Mouse (Mus musculus): Measurements from ENCODE around the gene Oxnad1. TPM values are rescaled to one million over a fixed set of nuclear protein-coding genes. Genes with fewer than 3 reads are reported as not detected.

Gene Oxnad1
- polyA plus RNA-seq, 1 experiment from 2014 or later, result 12.6 TPM

GRCm38 (mm10) chr14:32056675-32057074 is 28.5 kb upstream of the Oxnad1 start:
- Histone ChIP-seq H3K4me1 (replicated peaks; ENCODE audit: control insufficient read depth, insufficient read depth, low read length) (no peaks in the 10 kb centered on the region), H3K27ac (ENCODE audit: low read depth, low read length) (no peak overlapping the region), H3K9me3 (ENCODE audit: control insufficient read depth, low read length) (no peaks in the 10 kb centered on the region), H3K4me3 (ENCODE audit: low read depth, low read length) (no peak overlapping the region), H3K36me3 (ENCODE audit: control insufficient read depth, insufficient read depth, low read length) (no peaks in the 10 kb centered on the region), H3K9ac (ENCODE audit: low read depth, low read length) (no peak overlapping the region), H3K4me2 (replicated peaks; ENCODE audit: low read depth, low read length) (no peak overlapping the region), H3K27me3 (ENCODE audit: control insufficient read depth, insufficient read depth, low read length) (no peaks in the 10 kb centered on the region)
- 94% methylated on average over 2 of the region's 2 CpGs for WGBS
- no peak for ATAC-seq (ENCODE audit: low FRiP score)
- DNase-seq (ENCODE audit: low spot score), result peak; percentile 30

DNA sequence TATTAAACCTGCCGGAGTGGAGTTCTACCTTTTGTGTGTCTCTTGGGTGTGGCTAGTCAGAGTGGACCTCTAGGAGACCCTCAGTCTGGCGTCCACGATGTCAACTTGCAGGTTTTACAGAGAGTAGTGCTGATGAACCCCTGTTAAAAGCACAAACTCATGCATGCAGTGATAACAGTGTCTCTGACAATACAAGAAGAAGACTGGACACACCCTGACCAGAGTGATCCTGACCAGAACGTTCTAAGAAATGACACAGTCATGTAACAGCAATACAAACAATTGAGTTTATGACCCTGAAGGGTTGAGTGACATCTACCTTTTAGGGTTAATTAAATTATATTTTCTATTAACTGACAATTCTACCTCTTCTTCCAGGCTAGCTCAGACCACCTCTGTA is 27.5 kb upstream of the Oxnad1 start:
- H3K9me3 ChIP-seq (ENCODE audit: control insufficient read depth, low read length), result no peaks in the 10 kb centered on the region
- no peaks in the 10 kb centered on the region for H3K4me1 ChIP-seq (replicated peaks; ENCODE audit: control insufficient read depth, insufficient read depth, low read length)
- 87% methylated on average over 4 of the region's 4 CpGs for WGBS
- H3K36me3 ChIP-seq (ENCODE audit: control insufficient read depth, insufficient read depth, low read length), result no peaks in the 10 kb centered on the region
- H3K4me2 ChIP-seq (replicated peaks; ENCODE audit: low read depth, low read length), result no peak overlapping the region
- no peak for DNase-seq (ENCODE audit: low spot score)
- H3K27ac ChIP-seq (ENCODE audit: low read depth, low read length), result no peak overlapping the region
- no peak overlapping the region for H3K9ac ChIP-seq (ENCODE audit: low read depth, low read length)
- ATAC-seq (ENCODE audit: low FRiP score), result no peak
- no peaks in the 10 kb centered on the region for H3K27me3 ChIP-seq (ENCODE audit: control insufficient read depth, insufficient read depth, low read length)
- H3K4me3 ChIP-seq (ENCODE audit: low read depth, low read length), result no peak overlapping the region

- Histone ChIP-seq H3K4me3 (ENCODE audit: low read depth, low read length) (no peak overlapping the region), H3K9me3 (ENCODE audit: control insufficient read depth, low read length) (no peaks in the 10 kb centered on the region), H3K4me2 (replicated peaks; ENCODE audit: low read depth, low read length) (no peak overlapping the region), H3K36me3 (ENCODE audit: control insufficient read depth, insufficient read depth, low read length) (no peaks in the 10 kb centered on the region), H3K9ac (ENCODE audit: low read depth, low read length) (no peak overlapping the region), H3K27ac (ENCODE audit: low read depth, low read length) (no peak overlapping the region), H3K27me3 (ENCODE audit: control insufficient read depth, insufficient read depth, low read length) (no peaks in the 10 kb centered on the region), H3K4me1 (replicated peaks; ENCODE audit: control insufficient read depth, insufficient read depth, low read length) (no peaks in the 10 kb centered on the region)
- no peak for ATAC-seq (ENCODE audit: low FRiP score)
- WGBS, result 85% methylated on average over 4 of the region's 4 CpGs
- no peak for DNase-seq (ENCODE audit: low spot score)
These were observed 23.8 kb upstream of the Oxnad1 start for GRCm38 (mm10) chr14:32061398-32061797.

DNA sequence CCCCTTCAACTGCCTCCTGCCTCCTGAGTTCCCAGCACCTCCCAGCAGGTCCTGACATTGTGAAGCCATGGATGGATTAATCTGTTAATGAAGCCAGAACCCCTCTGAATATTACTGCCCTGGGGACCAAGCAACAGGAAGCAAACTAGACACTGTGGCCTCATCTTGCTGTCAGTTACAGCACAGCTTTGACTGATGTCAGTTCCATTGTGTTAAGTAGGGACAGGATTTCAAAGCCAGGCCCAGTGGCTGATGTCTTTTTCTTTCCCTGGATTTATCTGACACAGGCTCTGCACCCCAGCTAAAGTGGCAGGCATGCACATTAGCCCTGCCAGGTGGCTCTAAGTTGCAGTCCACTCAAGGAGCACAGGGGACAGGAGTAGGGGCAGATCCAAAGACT is 12.4 kb upstream of the Oxnad1 start:
- no peaks in the 10 kb centered on the region for H3K4me1 ChIP-seq (replicated peaks; ENCODE audit: control insufficient read depth, insufficient read depth, low read length)
- ATAC-seq (ENCODE audit: low FRiP score), result no peak

DNA sequence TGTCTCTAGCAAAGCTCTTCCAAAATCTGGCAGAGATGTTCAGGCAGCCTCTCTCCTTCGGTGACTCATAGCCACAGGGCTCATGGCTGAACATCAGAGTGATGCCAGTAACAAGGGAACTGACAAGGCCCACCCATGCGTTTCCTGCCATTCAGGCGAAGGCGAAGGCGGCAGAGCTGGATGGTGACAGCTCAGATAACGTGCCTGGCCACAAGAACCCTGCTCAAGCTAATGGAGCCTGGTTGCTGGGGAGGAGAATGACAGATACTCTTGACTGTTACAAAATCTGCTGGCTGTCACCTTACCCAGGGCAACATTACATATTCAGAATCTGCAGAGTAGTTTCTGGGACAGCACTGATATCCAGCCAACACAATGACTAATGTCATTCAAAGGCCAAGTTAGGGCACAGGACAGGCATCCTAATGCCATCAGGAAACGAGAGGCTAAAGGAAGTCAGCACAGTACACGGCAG is 11.9 kb upstream of the Oxnad1 start:
- H3K36me3 ChIP-seq (ENCODE audit: control insufficient read depth, insufficient read depth, low read length), result no peaks in the 10 kb centered on the region
- H3K27ac ChIP-seq (ENCODE audit: low read depth, low read length), result no peak overlapping the region
- no peaks in the 10 kb centered on the region for H3K27me3 ChIP-seq (ENCODE audit: control insufficient read depth, insufficient read depth, low read length)
- no peak for ATAC-seq (ENCODE audit: low FRiP score)
- no peak for DNase-seq (ENCODE audit: low spot score)
- 69% methylated on average over 8 of the region's 8 CpGs for WGBS
- no peak overlapping the region for H3K4me3 ChIP-seq (ENCODE audit: low read depth, low read length)
- no peaks in the 10 kb centered on the region for H3K9me3 ChIP-seq (ENCODE audit: control insufficient read depth, low read length)
- no peaks in the 10 kb centered on the region for H3K4me1 ChIP-seq (replicated peaks; ENCODE audit: control insufficient read depth, insufficient read depth, low read length)
- H3K9ac ChIP-seq (ENCODE audit: low read depth, low read length), result no peak overlapping the region
- H3K4me2 ChIP-seq (replicated peaks; ENCODE audit: low read depth, low read length), result no peak overlapping the region

More for the DNA sequence above, 12.4 kb upstream of the Oxnad1 start:
- Histone ChIP-seq H3K27ac (ENCODE audit: low read depth, low read length) (no peak overlapping the region), H3K9me3 (ENCODE audit: control insufficient read depth, low read length) (no peaks in the 10 kb centered on the region), H3K36me3 (ENCODE audit: control insufficient read depth, insufficient read depth, low read length) (no peaks in the 10 kb centered on the region), H3K4me2 (replicated peaks; ENCODE audit: low read depth, low read length) (no peak overlapping the region), H3K4me3 (ENCODE audit: low read depth, low read length) (no peak overlapping the region), H3K9ac (ENCODE audit: low read depth, low read length) (no peak overlapping the region), H3K27me3 (ENCODE audit: control insufficient read depth, insufficient read depth, low read length) (no peaks in the 10 kb centered on the region)
- DNase-seq (ENCODE audit: low spot score), result no peak

GRCm38 (mm10) chr14:32073901-32074300 is 11.3 kb upstream of the Oxnad1 start:
- DNase-seq (ENCODE audit: low spot score) (no peak), ATAC-seq (ENCODE audit: low FRiP score) (no peak)
- WGBS, result 59% methylated on average over 7 of the region's 7 CpGs
- no peak overlapping the region for H3K27ac ChIP-seq (ENCODE audit: low read depth, low read length)
- no peak overlapping the region for H3K9ac ChIP-seq (ENCODE audit: low read depth, low read length)
- H3K4me3 ChIP-seq (ENCODE audit: low read depth, low read length), result no peak overlapping the region
- H3K9me3 ChIP-seq (ENCODE audit: control insufficient read depth, low read length), result no peaks in the 10 kb centered on the region
- H3K27me3 ChIP-seq (ENCODE audit: control insufficient read depth, insufficient read depth, low read length), result no peaks in the 10 kb centered on the region
- no peak overlapping the region for H3K4me2 ChIP-seq (replicated peaks; ENCODE audit: low read depth, low read length)
- H3K4me1 ChIP-seq (replicated peaks; ENCODE audit: control insufficient read depth, insufficient read depth, low read length), result no peaks in the 10 kb centered on the region
- no peaks in the 10 kb centered on the region for H3K36me3 ChIP-seq (ENCODE audit: control insufficient read depth, insufficient read depth, low read length)

DNA sequence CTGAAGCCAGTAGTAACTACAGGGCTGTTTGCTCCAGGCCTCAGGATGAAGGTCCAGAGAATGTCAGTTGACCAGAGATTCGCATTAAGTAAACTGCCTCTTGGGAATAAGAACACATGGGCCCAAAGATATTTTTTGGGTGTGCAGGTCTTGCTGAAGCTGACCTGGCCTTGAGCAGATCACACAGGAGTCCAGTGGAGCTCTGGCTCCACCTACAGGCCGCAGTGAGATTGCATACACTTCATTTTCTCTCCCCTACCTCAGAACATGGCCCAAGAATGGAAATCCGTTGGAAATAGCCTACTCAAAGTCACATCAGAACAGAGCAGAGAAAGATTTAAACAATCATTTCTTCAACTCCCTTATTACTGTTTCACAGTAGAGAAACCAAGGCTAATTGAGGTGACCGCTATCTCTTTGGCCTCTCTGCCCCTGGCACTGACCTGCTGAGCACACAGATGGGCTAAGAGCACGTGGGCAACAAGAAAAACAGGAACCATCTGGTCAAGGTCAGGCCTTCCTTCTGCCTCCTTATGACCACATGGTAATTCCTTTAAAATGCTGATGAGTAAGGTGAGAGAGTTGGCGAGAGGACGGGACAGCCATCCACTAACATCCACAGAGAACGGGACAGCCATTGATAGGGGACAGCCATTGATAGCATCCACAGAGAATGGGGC is 8.1 kb upstream of the Oxnad1 start:
- no peaks in the 10 kb centered on the region for H3K4me1 ChIP-seq (replicated peaks; ENCODE audit: control insufficient read depth, insufficient read depth, low read length)
- H3K27me3 ChIP-seq (ENCODE audit: control insufficient read depth, insufficient read depth, low read length), result no peaks in the 10 kb centered on the region
- H3K4me2 ChIP-seq (replicated peaks; ENCODE audit: low read depth, low read length), result no peak overlapping the region
- no peak for ATAC-seq (ENCODE audit: low FRiP score)
- H3K4me3 ChIP-seq (ENCODE audit: low read depth, low read length), result no peak overlapping the region
- WGBS, result 46% methylated on average over 8 of the region's 8 CpGs
- H3K9me3 ChIP-seq (ENCODE audit: control insufficient read depth, low read length), result no peaks in the 10 kb centered on the region
- DNase-seq (ENCODE audit: low spot score), result peak; percentile 89
- H3K36me3 ChIP-seq (ENCODE audit: control insufficient read depth, insufficient read depth, low read length), result peaks cover 4% of the 10 kb centered on the region
- no peak overlapping the region for H3K9ac ChIP-seq (ENCODE audit: low read depth, low read length)
- H3K27ac ChIP-seq (ENCODE audit: low read depth, low read length), result no peak overlapping the region

DNA sequence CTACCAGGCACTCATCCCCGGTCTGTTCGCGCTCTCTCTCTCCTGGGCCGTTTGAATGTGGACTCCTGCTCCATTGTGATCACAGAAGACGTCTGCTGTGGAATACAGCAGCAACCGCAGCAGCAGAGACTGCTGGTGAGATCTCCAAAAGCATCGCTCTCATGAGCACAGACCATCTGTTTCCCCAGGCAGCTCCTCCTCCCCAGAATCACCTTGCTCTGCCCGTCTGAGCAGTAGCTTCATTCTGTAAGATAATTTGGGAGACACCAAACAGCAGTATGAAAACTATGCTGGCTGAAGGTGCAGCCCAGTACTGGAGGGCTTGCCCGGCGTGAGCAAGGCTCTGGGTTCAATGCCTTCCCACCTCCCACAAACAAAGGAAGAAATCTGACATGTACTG is 4.1 kb upstream of the Oxnad1 start:
- Histone ChIP-seq H3K9ac (ENCODE audit: low read depth, low read length) (no peak overlapping the region), H3K4me3 (ENCODE audit: low read depth, low read length) (no peak overlapping the region), H3K27me3 (ENCODE audit: control insufficient read depth, insufficient read depth, low read length) (no peaks in the 10 kb centered on the region), H3K9me3 (ENCODE audit: control insufficient read depth, low read length) (no peaks in the 10 kb centered on the region), H3K4me1 (replicated peaks; ENCODE audit: control insufficient read depth, insufficient read depth, low read length) (0 out of 2 replicates have a peak, but pooled peaks cover 2% of the 10 kb centered on the region), H3K4me2 (replicated peaks; ENCODE audit: low read depth, low read length) (no peak overlapping the region), H3K36me3 (ENCODE audit: control insufficient read depth, insufficient read depth, low read length) (peaks cover 8% of the 10 kb centered on the region), H3K27ac (ENCODE audit: low read depth, low read length) (no peak overlapping the region)
- no peak for ATAC-seq (ENCODE audit: low FRiP score)
- 89% methylated on average over 10 of the region's 10 CpGs for WGBS
- DNase-seq (ENCODE audit: low spot score), result no peak

DNA sequence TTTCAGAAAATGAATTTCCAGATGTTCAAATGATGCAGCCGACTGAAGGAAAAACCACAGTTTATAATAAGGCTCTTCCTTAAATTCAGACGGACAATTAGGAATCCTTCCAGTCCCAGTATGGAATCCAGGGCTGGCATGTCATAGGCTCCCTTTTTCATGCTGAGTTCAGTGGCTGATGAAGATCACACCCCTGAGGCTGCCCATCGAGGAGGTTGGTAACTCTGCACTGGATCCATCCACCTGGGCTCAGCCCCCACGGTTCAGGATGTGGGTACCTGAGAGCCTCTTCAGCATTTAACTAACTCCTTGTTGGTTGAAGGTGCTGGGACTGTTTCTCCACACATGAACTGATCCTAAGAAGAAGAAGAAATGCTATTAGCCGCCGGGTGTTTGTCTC is 2.3 kb upstream of the Oxnad1 start:
- ATAC-seq (ENCODE audit: low FRiP score), result no peak
- Histone ChIP-seq H3K4me3 (ENCODE audit: low read depth, low read length) (no peak overlapping the region), H3K27ac (ENCODE audit: low read depth, low read length) (no peak overlapping the region), H3K9me3 (ENCODE audit: control insufficient read depth, low read length) (no peaks in the 10 kb centered on the region), H3K4me2 (replicated peaks; ENCODE audit: low read depth, low read length) (no peak overlapping the region), H3K9ac (ENCODE audit: low read depth, low read length) (no peak overlapping the region), H3K36me3 (ENCODE audit: control insufficient read depth, insufficient read depth, low read length) (peaks cover 8% of the 10 kb centered on the region), H3K27me3 (ENCODE audit: control insufficient read depth, insufficient read depth, low read length) (no peaks in the 10 kb centered on the region), H3K4me1 (replicated peaks; ENCODE audit: control insufficient read depth, insufficient read depth, low read length) (peaks cover 4% of the 10 kb centered on the region; the same call in 1 of the 2 replicates)
- WGBS, result 95% methylated on average over 6 of the region's 6 CpGs
- no peak for DNase-seq (ENCODE audit: low spot score)
